Mouse (Mus musculus): Measurements from ENCODE around the gene Elf5.
A peak's percentile ranks its signal among the peaks of the same experiment; 100 is the strongest.

DNA sequence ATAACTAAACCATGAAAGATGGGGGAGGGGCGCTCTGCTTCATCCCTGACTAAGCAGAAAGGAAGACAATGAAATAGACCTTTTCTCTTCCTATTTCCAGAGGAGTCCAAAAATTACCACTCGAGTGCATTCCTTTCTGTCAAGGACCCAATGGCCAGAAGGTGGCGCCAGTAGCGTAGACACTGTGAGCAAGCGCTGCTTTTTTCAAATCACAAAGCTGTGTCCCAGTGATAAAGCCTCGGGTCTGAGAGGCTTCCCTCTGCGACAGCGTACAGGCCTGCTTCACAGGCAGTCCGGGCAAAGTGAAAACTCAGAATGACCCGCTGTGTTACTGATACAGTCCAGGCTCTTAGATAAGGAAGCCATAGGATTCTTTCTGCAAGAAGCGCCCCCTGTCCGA lies 28.2 kb downstream of the Elf5 start:
- peak; percentile 79 for TF ChIP-seq CTCF (IDR thresholded peaks at IDR 0.05; ENCODE audit: low read depth, low read length)
- no peak for TF ChIP-seq POLR2A (IDR thresholded peaks at IDR 0.05; ENCODE audit: extremely low read depth, insufficient read depth, low read length)

Measured in liver, adult 2 months (tissue).